Mouse (Mus musculus): ENCODE measurements at regions not wholly inside any gene's neighbourhood (a gene's known extent, or its start where the extent isn't known, plus 50 kb on each side); places are given as distances from the start of the nearest gene placed in this dataset.

DNA sequence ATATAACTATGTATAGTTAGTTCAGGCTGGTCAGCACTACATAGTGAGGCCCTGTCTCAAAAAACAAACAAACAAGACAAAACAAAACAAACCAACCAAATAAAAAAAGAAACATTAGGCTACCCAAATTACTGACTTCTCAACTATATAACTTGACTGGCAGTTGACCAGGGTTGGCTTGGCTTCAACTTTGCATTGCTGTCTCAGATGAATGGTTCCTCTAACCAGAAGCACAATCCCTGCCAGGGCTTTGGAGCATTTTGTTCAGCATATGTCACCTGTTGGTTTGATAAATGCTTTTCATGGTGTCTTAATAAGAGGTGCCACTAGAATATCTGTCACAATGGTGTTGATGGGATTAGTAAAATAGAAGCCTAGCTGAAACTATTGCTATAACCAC is 217.1 kb upstream of the Eci2 start:
- TF ChIP-seq HCFC1 (IDR thresholded peaks at IDR 0.05; ENCODE audit: low read depth, low read length) (no peak), JUND (conservative IDR thresholded peaks at IDR 0.05; ENCODE audit: low read depth, low read length) (no peak), CHD2 (IDR thresholded peaks at IDR 0.05; ENCODE audit: low read length) (no peak), ZC3H11A (IDR thresholded peaks at IDR 0.05; ENCODE audit: low read depth, low read length) (no peak), EP300 (IDR thresholded peaks at IDR 0.05; ENCODE audit: low read length) (no peak), UBTF (IDR thresholded peaks at IDR 0.05; ENCODE audit: low read depth, low read length) (no peak)

All from CH12.LX (cell line).